Mouse (Mus musculus): ENCODE measurements around the gene Mkrn1. TPM values are rescaled to one million over a fixed set of nuclear protein-coding genes. Genes with fewer than 3 reads are reported as not detected.
"Not testable (repeated sequence)": the region's sequence is repeated elsewhere in the genome, so short reads cannot be mapped to it uniquely, and the experiment has no call there.

Mkrn1 gene
- polyA plus RNA-seq, 1 experiment, result 30.9 TPM

- Histone ChIP-seq H3K36me3 (ENCODE audit: control insufficient read depth, insufficient read depth) (no peaks in the 10 kb centered on the region), H3K79me2 (ENCODE audit: control insufficient read depth, insufficient read depth) (no peaks in the 10 kb centered on the region), H3ac (ENCODE audit: control insufficient read depth, insufficient read length, low read depth) (no peak overlapping the region), H3K27me3 (ENCODE audit: control insufficient read depth, insufficient read depth, insufficient read length) (no peaks in the 10 kb centered on the region), H3K4me3 (ENCODE audit: insufficient read depth, poor library complexity, severe bottlenecking) (no peak overlapping the region), H3K79me3 (ENCODE audit: low read depth) (no peaks in the 10 kb centered on the region)
- peak; percentile 82 for TF ChIP-seq FOSL1 (IDR thresholded peaks at IDR 0.05; ENCODE audit: insufficient read depth, low read length, poor library complexity, severe bottlenecking)
- no peak for TF ChIP-seq CTCF (IDR thresholded peaks at IDR 0.05; ENCODE audit: control insufficient read depth, insufficient read depth, insufficient read length)
- TF ChIP-seq USF1 (IDR thresholded peaks at IDR 0.05; ENCODE audit: low read depth), result no peak
- TF ChIP-seq MAX (IDR thresholded peaks at IDR 0.05), result no peak
- peak; percentile 25 for TF ChIP-seq MYOD1 (IDR thresholded peaks at IDR 0.05; ENCODE audit: control insufficient read depth, insufficient read length, low read depth)
Observed at GRCm38 (mm10) chr6:39447429-39448185, 27.3 kb upstream of the Mkrn1 start.

DNA sequence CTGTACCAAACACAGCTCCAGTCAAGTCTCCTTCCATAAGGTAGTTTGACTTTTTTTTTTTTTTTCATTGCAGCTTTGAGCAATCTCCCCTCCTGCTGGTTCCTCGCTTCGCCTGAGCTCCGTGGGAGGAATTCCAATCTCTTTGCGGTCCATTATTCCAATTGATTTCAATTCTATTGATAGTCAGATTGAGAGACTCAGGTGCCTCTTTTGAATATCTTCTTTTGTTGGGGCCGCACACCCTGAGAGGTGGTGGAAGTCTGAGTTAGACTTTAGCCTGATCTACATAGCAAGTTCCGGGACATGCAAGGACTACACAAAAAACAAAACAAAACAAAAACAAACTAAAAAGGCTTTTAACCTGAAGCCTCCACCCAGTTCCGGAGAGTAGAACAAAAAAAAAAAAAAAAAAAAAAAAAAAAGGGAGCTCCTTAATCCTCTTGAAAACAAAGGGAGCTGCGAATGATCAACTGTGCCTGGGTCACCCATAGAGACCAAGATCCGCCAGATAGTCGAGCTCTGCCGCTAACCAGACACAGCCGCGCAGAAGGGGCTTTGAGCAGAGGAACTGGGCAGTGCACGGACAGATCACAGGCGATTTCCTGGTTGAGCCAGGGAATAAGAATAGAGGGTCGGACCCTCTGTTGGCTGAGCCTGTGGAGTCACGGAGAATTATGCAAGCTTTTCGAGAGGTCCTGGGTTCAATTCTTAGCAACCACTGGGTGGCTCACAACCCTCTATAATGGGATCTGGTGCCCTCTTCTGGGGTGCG, 25.7 kb upstream of the Mkrn1 start:
- no peak overlapping the region for H3ac ChIP-seq (ENCODE audit: control insufficient read depth, insufficient read length, low read depth)
- no peaks in the 10 kb centered on the region for H3K79me2 ChIP-seq (ENCODE audit: control insufficient read depth, insufficient read depth)
- H3K4me3 ChIP-seq (ENCODE audit: insufficient read depth, poor library complexity, severe bottlenecking), result no peak overlapping the region
- TF ChIP-seq CEBPB (IDR thresholded peaks at IDR 0.05; ENCODE audit: low read depth) (no peak), USF1 (IDR thresholded peaks at IDR 0.05; ENCODE audit: low read depth) (no peak), FOSL1 (IDR thresholded peaks at IDR 0.05; ENCODE audit: insufficient read depth, low read length, poor library complexity, severe bottlenecking) (no peak), MAX (IDR thresholded peaks at IDR 0.05) (no peak), CTCF (IDR thresholded peaks at IDR 0.05; ENCODE audit: control insufficient read depth, insufficient read depth, insufficient read length) (no peak), MYOD1 (IDR thresholded peaks at IDR 0.05; ENCODE audit: control insufficient read depth, insufficient read length, low read depth) (no peak), MYOG (IDR thresholded peaks at IDR 0.05; ENCODE audit: control insufficient read depth, extremely low read depth, insufficient read length) (no peak)
- H3K79me3 ChIP-seq (ENCODE audit: low read depth), result no peaks in the 10 kb centered on the region
- no peaks in the 10 kb centered on the region for H3K36me3 ChIP-seq (ENCODE audit: control insufficient read depth, insufficient read depth)
- no peaks in the 10 kb centered on the region for H3K27me3 ChIP-seq (ENCODE audit: control insufficient read depth, insufficient read depth, insufficient read length)

DNA sequence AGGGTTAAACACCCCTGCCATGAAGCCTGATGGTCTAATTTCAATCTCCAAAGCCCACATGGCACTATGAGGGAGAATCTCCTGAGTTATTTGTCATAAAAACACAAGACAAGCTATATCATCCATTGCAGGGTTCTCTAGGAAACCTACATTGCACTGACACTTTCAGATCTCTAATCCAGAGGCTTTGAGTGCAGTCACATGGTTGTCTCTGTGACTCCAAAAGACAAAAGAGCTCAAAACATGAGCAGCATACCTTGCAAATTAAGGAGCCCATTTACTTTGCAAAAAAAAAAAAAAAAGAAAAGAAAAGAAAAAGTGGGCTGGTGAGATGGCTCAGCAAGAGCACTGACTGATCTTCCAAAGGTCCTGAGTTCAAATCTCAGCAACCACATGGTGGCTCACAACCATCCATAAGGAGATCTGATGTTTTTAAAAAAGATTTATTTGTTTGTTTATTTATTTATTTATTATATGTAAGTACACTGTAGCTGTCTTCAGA, 22.6 kb upstream of the Mkrn1 start:
- Histone ChIP-seq H3K79me3 (ENCODE audit: low read depth) (no peaks in the 10 kb centered on the region), H3K4me3 (ENCODE audit: insufficient read depth, poor library complexity, severe bottlenecking) (no peak overlapping the region), H3K27me3 (ENCODE audit: control insufficient read depth, insufficient read depth, insufficient read length) (no peaks in the 10 kb centered on the region), H3ac (ENCODE audit: control insufficient read depth, insufficient read length, low read depth) (no peak overlapping the region), H3K36me3 (ENCODE audit: control insufficient read depth, insufficient read depth) (no peaks in the 10 kb centered on the region), H3K79me2 (ENCODE audit: control insufficient read depth, insufficient read depth) (no peaks in the 10 kb centered on the region)
- TF ChIP-seq CEBPB (IDR thresholded peaks at IDR 0.05; ENCODE audit: low read depth) (no peak), MAX (IDR thresholded peaks at IDR 0.05) (no peak), MYOG (IDR thresholded peaks at IDR 0.05; ENCODE audit: control insufficient read depth, extremely low read depth, insufficient read length) (no peak), FOSL1 (IDR thresholded peaks at IDR 0.05; ENCODE audit: insufficient read depth, low read length, poor library complexity, severe bottlenecking) (no peak), MYOD1 (IDR thresholded peaks at IDR 0.05; ENCODE audit: control insufficient read depth, insufficient read length, low read depth) (no peak), USF1 (IDR thresholded peaks at IDR 0.05; ENCODE audit: low read depth) (no peak), CTCF (IDR thresholded peaks at IDR 0.05; ENCODE audit: control insufficient read depth, insufficient read depth, insufficient read length) (no peak)

DNA sequence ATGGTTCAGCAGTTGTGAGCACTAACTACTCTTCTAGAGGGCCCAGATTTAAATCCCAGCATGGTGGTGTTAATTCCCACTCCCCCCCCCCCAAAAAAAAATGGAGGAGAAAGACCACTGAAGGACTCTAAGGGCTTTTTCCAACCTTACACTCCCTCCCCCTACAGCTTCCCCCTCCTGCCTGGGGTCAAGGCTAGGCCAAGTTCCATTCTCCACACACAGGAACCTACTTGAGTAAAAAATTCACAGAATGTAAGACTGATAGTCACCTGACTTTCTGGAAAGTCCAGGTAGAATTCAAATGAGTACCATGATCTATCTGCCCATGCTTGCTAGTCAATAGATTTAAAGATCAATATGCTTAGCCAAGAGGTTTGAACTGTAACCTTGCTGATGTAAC, 19.9 kb upstream of the Mkrn1 start:
- Histone ChIP-seq H3K79me3 (ENCODE audit: low read depth) (no peaks in the 10 kb centered on the region), H3K79me2 (ENCODE audit: control insufficient read depth, insufficient read depth) (no peaks in the 10 kb centered on the region), H3K27me3 (ENCODE audit: control insufficient read depth, insufficient read depth, insufficient read length) (no peaks in the 10 kb centered on the region), H3K4me3 (ENCODE audit: insufficient read depth, poor library complexity, severe bottlenecking) (no peak overlapping the region), H3ac (ENCODE audit: control insufficient read depth, insufficient read length, low read depth) (no peak overlapping the region), H3K36me3 (ENCODE audit: control insufficient read depth, insufficient read depth) (no peaks in the 10 kb centered on the region)
- no peak for TF ChIP-seq MAX (IDR thresholded peaks at IDR 0.05)
- no peak for TF ChIP-seq CTCF (IDR thresholded peaks at IDR 0.05; ENCODE audit: control insufficient read depth, insufficient read depth, insufficient read length)
- no peak for TF ChIP-seq USF1 (IDR thresholded peaks at IDR 0.05; ENCODE audit: low read depth)
- TF ChIP-seq FOSL1 (IDR thresholded peaks at IDR 0.05; ENCODE audit: insufficient read depth, low read length, poor library complexity, severe bottlenecking), result no peak
- no peak for TF ChIP-seq MYOG (IDR thresholded peaks at IDR 0.05; ENCODE audit: control insufficient read depth, extremely low read depth, insufficient read length)
- no peak for TF ChIP-seq MYOD1 (IDR thresholded peaks at IDR 0.05; ENCODE audit: control insufficient read depth, insufficient read length, low read depth)
- no peak for TF ChIP-seq CEBPB (IDR thresholded peaks at IDR 0.05; ENCODE audit: low read depth)

- H3K79me3 ChIP-seq (ENCODE audit: low read depth); H3K36me3 ChIP-seq (ENCODE audit: control insufficient read depth, insufficient read depth); H3K79me2 ChIP-seq (ENCODE audit: control insufficient read depth, insufficient read depth); H3K4me3 ChIP-seq (ENCODE audit: insufficient read depth, poor library complexity, severe bottlenecking); H3ac ChIP-seq (ENCODE audit: control insufficient read depth, insufficient read length, low read depth); H3K27me3 ChIP-seq (ENCODE audit: control insufficient read depth, insufficient read depth, insufficient read length): not testable (repeated sequence)
Observed at GRCm38 (mm10) chr6:39437519-39437918, 17.3 kb upstream of the Mkrn1 start.

Data from C2C12 (cell line).